Mouse (Mus musculus) urinary bladder, adult 2 months (tissue): ENCODE measurements around the gene Gm10024. TPM values are rescaled to one million over a fixed set of nuclear protein-coding genes. Genes with fewer than 3 reads are reported as not detected.
A peak's percentile ranks its signal among the peaks of the same experiment; 100 is the strongest.
"Not testable (repeated sequence)": the region's sequence is repeated elsewhere in the genome, so short reads cannot be mapped to it uniquely, and the experiment has no call there.

Experiments used
- DNase-seq: peaks from one replicate; pipeline ENCODE4 v3.0.0; 2022; ENCODE audit warnings: low spot score
- polyA plus RNA-seq: library from polyadenylated mRNA; depleted of rRNA; stranded (reverse); fragments of >200 nt; gene quantifications from 2 replicates; pipeline ENCODE4 v1.2.3, GENCODE M21; 2012; rRNA removed

Gene Gm10024
- polyA plus RNA-seq = 0.16 TPM in 1 of 2 replicates, not detected in the other

- not testable (repeated sequence) for DNase-seq
Measured at GRCm38 (mm10) chr10:77711157-77711556, at the start of gene Gm10024. Gm10024 (plus strand) TSS chr10:77711457.

DNA sequence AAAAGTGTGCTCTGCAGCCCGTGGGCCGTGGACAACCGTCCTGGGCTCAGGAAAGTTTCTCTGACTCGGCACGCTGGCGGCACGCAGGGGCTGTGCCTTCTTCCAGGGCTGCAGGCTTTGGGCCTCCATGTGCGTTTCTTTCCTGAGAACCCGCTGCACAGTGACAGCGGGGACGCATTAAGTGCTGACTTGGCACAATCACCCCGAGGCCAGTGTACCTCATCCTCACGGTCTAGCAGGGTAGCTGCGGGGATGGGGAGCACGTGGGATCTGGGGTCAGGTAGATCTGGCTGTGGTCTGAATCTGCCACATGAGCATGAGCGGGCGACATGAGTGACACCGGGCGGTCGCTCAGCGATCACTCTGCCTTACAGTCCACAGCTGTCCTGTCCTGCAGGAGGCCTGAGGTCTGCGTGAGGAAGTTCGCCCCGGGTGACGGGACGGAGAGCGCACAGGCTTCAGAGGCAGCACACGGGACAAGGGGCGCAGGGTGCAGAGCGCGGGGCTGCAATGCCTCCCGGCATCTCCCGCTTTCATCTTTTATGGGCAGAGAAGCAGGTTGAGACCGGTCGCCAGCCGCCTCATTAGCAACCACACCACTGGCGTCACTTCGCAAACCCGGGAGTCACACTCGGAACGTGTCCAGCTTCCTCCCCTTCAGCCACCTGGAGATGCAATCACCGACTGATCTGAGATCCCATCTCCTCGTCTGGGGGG is 47.1 kb upstream of the Gm10024 start:
- no peak for DNase-seq

DNA sequence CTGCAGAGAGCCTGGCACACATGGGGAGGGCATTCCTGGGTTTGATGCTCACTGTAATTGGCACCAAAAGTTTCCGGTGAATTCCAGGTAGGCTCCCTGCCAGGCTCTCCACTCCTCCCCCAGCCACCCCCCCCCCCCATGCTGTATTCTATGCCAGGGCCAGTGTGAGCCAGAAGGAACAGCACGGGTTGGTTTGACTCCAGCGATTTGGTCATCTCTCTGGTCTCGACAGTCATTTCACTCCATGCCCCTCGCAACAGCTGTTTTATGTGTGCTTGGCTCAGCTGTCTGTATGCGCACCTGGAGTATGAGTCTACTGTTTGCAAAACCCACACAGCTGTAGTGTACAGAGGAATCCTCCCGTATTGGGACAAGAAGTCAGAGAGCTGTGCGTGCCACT is 44.9 kb upstream of the Gm10024 start:
- DNase-seq = no peak

- DNase-seq = no peak
Measured at GRCm38 (mm10) chr10:77667402-77667801, 43.9 kb upstream of the Gm10024 start.

DNA sequence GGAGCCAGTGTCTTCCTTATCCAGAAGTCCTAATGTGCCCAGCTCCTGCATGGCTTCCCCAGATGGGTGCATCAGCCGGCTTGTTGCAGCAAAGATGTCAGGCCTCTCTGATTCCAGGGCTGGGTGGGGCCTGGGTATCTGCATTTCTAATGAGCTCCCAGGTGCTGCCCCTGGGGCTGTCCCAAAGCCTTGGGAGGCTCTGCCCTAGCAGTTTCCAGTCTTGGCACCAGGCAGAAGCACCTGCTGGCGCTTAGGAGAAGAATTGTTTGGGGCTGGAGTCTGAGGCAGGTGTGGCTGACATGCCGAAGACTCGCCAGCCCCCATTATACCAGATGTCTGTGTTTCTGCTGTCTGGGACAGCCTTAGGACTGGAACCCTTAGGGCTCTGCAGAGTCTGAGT is 40.5 kb upstream of the Gm10024 start:
- no peak for DNase-seq

GRCm38 (mm10) chr10:77671519-77671918 is 39.7 kb upstream of the Gm10024 start:
- DNase-seq = no peak

DNA sequence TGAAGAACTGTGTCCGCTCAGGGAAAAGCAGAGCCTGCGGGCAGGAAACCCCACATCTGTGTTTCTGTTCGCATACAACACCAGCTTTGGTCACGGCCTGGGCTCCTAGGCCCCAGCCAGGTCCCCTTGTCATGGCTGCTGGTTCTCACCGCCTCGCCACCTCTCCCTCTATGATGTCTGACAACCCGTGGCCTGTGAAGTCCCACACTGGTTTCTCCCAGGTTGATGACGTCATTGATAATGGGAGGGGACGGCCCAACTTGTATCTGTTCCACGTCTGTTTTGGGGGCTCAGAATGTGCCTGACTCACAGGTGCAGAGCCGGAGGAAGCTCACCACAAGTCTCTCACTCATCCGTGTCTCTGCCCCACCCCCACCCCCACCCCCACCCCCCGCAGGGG is 37.5 kb upstream of the Gm10024 start:
- no peak for DNase-seq

DNA sequence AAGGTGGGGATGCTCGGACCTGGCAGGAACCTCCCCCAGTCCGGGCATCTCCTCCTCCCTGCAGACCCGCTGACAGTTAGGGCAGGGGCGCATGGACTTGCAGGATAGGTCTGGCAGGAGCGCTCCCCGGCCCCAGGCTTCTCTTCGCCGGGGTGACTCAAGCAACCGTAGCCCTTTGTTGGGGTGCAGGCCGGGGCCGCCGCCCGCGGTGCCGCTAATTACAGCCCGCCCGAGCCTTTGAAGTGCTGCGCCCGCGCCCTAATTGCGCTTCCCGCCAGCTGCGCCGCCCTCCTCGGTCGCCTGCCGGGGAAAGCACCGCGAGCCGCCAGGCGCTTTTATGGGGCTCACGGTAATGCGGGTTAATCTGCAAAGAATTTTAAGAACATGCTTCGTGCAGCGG is 33.7 kb upstream of the Gm10024 start:
- DNase-seq = no peak

DNA sequence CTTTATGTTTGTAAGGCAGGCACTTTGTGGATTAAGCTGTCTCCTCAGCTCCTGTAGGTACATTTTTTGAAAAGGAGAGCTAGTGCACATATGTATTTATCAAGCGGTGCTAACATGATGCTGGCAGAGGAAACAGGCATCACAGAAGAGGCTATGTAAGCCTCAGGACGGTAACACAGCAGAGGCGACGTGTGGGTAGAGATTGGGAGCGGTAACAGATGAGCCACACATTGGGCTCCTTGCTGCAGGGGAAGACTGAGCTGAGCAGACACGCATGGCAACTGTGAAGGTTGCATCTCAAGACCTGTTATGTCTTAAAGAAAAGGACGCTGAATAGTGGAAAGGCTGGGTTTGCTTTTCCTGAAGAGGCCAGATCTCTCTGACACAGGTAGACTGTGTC is 28.3 kb upstream of the Gm10024 start:
- DNase-seq = no peak

DNA sequence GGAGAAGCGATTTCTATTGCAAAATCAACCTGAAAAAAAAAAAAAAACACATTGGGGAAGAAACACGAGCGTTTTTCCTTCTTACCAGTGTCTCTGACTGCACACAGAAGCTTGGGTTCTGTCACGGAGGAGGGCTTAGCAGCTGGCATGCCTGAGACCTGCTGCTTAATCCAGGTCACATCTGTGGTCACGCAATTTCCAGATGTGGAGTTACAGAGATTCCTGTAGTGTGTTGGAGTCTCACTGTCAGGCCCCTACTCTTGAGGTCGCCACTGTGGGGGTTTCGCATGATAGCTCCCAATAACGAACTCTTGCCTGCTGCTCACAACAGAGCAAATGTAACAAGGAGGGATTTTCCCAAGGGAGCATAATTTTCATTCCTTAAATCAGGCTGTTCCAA is 27.1 kb upstream of the Gm10024 start:
- no peak for DNase-seq

DNA sequence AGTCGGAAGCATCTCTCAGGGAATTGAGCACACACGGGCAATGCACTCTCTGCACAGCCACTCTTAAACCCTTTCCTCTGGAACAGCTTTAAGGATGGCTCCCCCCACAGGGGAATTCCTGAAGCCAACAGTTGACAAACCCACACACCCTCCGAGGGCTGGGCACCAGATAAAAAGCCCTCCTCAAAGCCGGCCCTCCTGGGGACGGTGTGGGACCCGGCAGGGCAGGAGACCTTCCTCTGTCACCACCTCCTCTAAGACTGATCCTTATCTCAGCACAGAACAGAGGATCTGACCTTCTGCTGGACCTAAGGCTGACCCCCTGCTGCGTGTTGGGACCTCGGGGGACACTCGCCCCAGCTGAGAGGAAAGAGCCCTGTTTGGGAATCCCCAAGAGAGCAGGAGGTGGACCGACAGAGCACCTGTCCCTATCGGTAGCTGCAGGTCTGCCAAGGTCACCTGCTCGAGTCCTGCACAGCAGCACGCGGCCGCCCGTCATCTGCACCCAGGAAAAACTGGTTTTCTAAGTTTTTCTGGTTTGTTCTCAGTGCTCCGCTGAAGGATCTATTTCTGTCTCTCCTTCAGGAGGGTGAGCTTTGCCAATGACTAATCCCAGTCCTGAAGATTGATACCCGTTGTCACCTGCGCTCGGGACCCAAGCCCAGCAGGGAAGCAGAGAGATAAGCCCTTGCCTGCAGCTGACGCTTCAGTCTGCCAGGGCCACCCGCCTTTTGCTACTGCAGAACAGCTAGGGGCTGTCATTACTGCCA is 25.2 kb upstream of the Gm10024 start, which contains the start of gene Tspear:
TSS of gene Tspear (plus strand) at position 675 of the 770 bp plus-strand sequence.
- peak; percentile 42 for DNase-seq

- no peak for DNase-seq
Measured at GRCm38 (mm10) chr10:77687021-77687420, 24.2 kb upstream of the Gm10024 start.

- not testable (repeated sequence) for DNase-seq
Measured at GRCm38 (mm10) chr10:77690356-77690807, 20.9 kb upstream of the Gm10024 start, which contains the start of gene Gm19402. Gm19402 (minus strand) TSS chr10:77690757.

DNA sequence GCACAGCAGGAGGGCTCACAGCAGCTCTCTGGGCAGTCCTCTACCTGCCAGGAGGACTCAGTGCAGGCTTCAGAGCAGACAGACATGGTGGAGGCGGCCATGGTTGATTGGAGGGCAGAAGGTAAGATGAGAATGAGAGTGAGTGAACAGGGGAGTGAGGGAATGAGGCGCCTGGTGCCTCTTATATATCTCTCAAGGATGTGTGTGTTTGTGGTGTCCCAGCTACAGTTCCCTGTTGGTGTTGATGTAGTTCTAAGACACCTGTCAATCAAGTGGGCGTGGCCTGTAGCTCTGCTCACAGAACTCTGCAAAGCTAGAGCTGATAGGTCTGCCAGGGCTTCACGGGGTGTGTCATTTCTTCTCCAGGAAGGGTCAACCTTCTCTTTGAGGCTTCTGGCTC is 14.1 kb upstream of the Gm10024 start, which contains the start of gene Gm9508:
TSS of gene Gm9508 (minus strand) at position 101 of the 400 bp plus-strand sequence.
- no peak for DNase-seq

- no peak for DNase-seq
Measured at GRCm38 (mm10) chr10:77706326-77706725, 4.9 kb upstream of the Gm10024 start, which contains the start of gene Gm10272. Gm10272 (plus strand) TSS chr10:77706626.

GRCm38 (mm10) chr10:77709831-77710230 is 1.4 kb upstream of the Gm10024 start:
- DNase-seq = no peak

DNA sequence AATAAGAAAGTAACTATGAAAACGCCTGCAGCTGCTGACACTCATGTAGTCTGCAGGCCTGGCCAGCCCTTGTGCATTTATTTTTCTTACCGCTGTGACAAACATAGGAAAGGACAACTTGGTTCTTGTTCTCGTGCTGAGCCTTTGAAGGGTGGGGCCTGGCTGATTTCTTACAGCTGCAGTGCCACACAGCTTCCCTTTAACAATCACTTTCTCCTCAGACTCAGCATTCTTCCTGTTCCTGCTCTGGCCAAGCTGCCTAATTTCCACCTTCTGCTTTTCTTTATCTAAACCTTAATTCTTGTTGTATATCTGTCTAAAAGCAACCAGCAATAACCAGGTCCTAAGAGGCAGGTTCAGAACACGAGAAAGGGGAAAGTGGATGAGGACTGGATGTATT is 2.5 kb downstream of the Gm10024 start:
- no peak for DNase-seq

- no peak for DNase-seq
Measured at GRCm38 (mm10) chr10:77715507-77715906, 4.2 kb downstream of the Gm10024 start, which contains the start of gene Gm10142. Gm10142 (plus strand) TSS chr10:77715807.

GRCm38 (mm10) chr10:77720299-77720698 is 9.0 kb downstream of the Gm10024 start, which contains the start of gene Krtap12-1:
Krtap12-1 (plus strand) TSS chr10:77720599.
- DNase-seq = not testable (repeated sequence)

DNA sequence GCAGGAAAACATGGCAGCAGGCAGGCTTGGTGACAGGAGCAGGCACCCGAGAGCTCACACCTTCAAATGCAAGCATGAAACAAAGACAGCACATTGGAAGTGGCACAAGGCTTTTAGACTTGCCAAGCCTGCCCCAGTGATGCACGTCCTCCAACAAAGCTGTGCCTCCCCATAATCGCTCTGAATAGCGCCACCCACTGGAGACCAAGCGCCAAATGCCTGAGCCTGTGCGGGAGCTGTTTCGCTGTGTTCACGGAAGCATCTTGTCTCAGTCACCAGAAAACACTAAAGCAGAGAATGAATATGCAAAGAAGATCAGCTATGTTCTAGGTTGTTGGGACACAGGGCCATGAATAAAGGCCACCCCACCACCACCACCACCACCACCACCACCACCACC is 13.6 kb downstream of the Gm10024 start:
- DNase-seq = no peak

GRCm38 (mm10) chr10:77726186-77726585 is 14.9 kb downstream of the Gm10024 start, which contains the start of gene Gm10100:
Gm10100 (plus strand) TSS chr10:77726486.
- DNase-seq = no peak

DNA sequence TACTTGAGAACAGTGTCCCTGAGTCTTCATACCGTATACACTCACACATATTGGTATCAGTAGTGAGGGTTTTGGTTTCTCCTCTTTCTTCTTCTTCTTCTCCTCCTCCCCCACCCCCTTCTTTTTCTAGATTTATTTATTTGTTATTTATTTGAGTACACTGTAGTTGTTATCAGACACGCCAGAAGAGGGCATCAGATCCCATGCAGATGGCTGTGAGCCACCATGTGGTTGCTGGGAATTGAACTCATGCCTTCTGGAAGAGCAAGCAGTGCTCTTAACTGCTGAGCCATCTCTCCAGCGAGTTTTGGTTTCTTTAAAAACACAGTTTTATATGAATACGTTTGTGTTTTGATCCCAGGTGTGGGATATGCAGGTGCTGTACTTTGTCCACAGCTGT is 17.0 kb downstream of the Gm10024 start:
- no peak for DNase-seq
